Mouse (Mus musculus): ENCODE data around the gene Igf1r.

GRCm38 (mm10) chr7:68067321-68067720 lies 114.7 kb downstream of the Igf1r start:
- no peak for TF ChIP-seq CHD2 (IDR thresholded peaks at IDR 0.05; ENCODE audit: low read depth, low read length)
- TF ChIP-seq ZNF384 (IDR thresholded peaks at IDR 0.05; ENCODE audit: low read depth, low read length), result no peak
- TF ChIP-seq ZC3H11A (IDR thresholded peaks at IDR 0.05; ENCODE audit: borderline replicate concordance, low read depth, low read length), result no peak
- TF ChIP-seq MAFK (IDR thresholded peaks at IDR 0.05; ENCODE audit: insufficient read depth, low read depth, low read length), result no peak
